Mouse (Mus musculus) right cerebral cortex, postnatal 14 days (tissue): ENCODE data around the gene Lats2.
"Not testable (repeated sequence)": the region's sequence is repeated elsewhere in the genome, so short reads cannot be mapped to it uniquely, and the experiment has no call there.

Source experiments
- DNase-seq: peaks from one replicate; pipeline ENCODE4 v3.0.0; 2022

The Lats2 gene

GRCm38 (mm10) chr14:57758237-57758636 lies at the start of gene Lats2:
Lats2 (minus strand) TSS chr14:57758388.
- no peak for DNase-seq

- no peak for DNase-seq
These were observed 45.5 kb upstream of the Lats2 start for GRCm38 (mm10) chr14:57803731-57804130.

- peak; percentile 96 for DNase-seq
These were observed 40.1 kb upstream of the Lats2 start, which contains the start of gene Sap18 for GRCm38 (mm10) chr14:57797991-57798931. Sap18 (plus strand) TSS chr14:57798180.

- DNase-seq: no peak
These were observed 39.4 kb upstream of the Lats2 start for GRCm38 (mm10) chr14:57797551-57797950.

- DNase-seq: no peak
These were observed 33.0 kb upstream of the Lats2 start for GRCm38 (mm10) chr14:57791171-57791570.

- DNase-seq: no peak
These were observed 31.6 kb upstream of the Lats2 start for GRCm38 (mm10) chr14:57789759-57790158.

- no peak for DNase-seq
These were observed 31.1 kb upstream of the Lats2 start for GRCm38 (mm10) chr14:57789311-57789710.

- DNase-seq: no peak
These were observed 29.2 kb upstream of the Lats2 start for GRCm38 (mm10) chr14:57787406-57787805.

- DNase-seq: no peak
These were observed 14.1 kb upstream of the Lats2 start for GRCm38 (mm10) chr14:57772157-57772815.

- no peak for DNase-seq
These were observed 10.9 kb upstream of the Lats2 start for GRCm38 (mm10) chr14:57769102-57769501.

- DNase-seq: no peak
These were observed 2.5 kb upstream of the Lats2 start for GRCm38 (mm10) chr14:57760447-57761412.

GRCm38 (mm10) chr14:57756094-57756493 lies 2.1 kb downstream of the Lats2 start:
- no peak for DNase-seq

- DNase-seq: no peak
These were observed 2.5 kb downstream of the Lats2 start for GRCm38 (mm10) chr14:57755661-57756060.

- no peak for DNase-seq
These were observed 4.7 kb downstream of the Lats2 start for GRCm38 (mm10) chr14:57753351-57753992.

- DNase-seq: not testable (repeated sequence)
These were observed 7.2 kb downstream of the Lats2 start for GRCm38 (mm10) chr14:57751006-57751405.

- DNase-seq: no peak
These were observed 8.7 kb downstream of the Lats2 start for GRCm38 (mm10) chr14:57749501-57749900.

GRCm38 (mm10) chr14:57746001-57746771 lies 12.0 kb downstream of the Lats2 start, which contains the start of gene Gm49361:
Gm49361 (minus strand) TSS chr14:57746103.
- DNase-seq: peak; percentile 77

GRCm38 (mm10) chr14:57745291-57745969 lies 12.8 kb downstream of the Lats2 start:
- peak; percentile 22 for DNase-seq

- no peak for DNase-seq
These were observed 13.6 kb downstream of the Lats2 start for GRCm38 (mm10) chr14:57744547-57744946.

GRCm38 (mm10) chr14:57740651-57741050 lies 17.5 kb downstream of the Lats2 start:
- DNase-seq: no peak

- no peak for DNase-seq
These were observed 21.1 kb downstream of the Lats2 start for GRCm38 (mm10) chr14:57737089-57737488.
